Mouse (Mus musculus) limb, embryonic 12.5 days (tissue): ENCODE results near the gene Nos3. TPM values are rescaled to one million over a fixed set of nuclear protein-coding genes. Genes with fewer than 3 reads are reported as not detected.
A peak's percentile ranks its signal among the peaks of the same experiment; 100 is the strongest.

Experiments
- ATAC-seq: fragments of 200-750 bp; cut with Nextera tagmentation; 2 replicates; pipeline ENCODE4 v1.8.0; 2017; ENCODE audit warnings: low read depth, moderate TSS enrichment; ENCODE audit not compliant: insufficient number of reproducible peaks, insufficient read depth, low FRiP score, low TSS enrichment
- H3K27ac ChIP-seq: fragments of 300-500 bp; sonication (generic); 2 replicates; pipeline ENCODE4 v1.5.1; 2016; ENCODE audit warnings: mild to moderate bottlenecking, moderate library complexity
- H3K27me3 ChIP-seq: fragments of 300-500 bp; sonication (generic); 2 replicates; pipeline ENCODE4 v1.6.1; 2016; ENCODE audit warnings: mild to moderate bottlenecking, moderate library complexity
- H3K36me3 ChIP-seq: fragments of 300-500 bp; sonication (generic); 2 replicates; pipeline ENCODE4 v1.6.1; 2016; ENCODE audit warnings: mild to moderate bottlenecking, moderate library complexity
- H3K4me1 ChIP-seq: fragments of 300-500 bp; sonication (generic); replicated peaks from 2 replicates; pipeline ENCODE4 v1.6.1; 2016
- H3K4me2 ChIP-seq: fragments of 300-500 bp; sonication (generic); 2 replicates; pipeline ENCODE4 v1.6.1; 2016; ENCODE audit warnings: mild to moderate bottlenecking, moderate library complexity
- H3K4me3 ChIP-seq: fragments of 300-500 bp; sonication (generic); replicated peaks from 2 replicates; pipeline ENCODE4 v1.5.1; 2016; ENCODE audit warnings: mild to moderate bottlenecking
- H3K9ac ChIP-seq: fragments of 300-500 bp; sonication (generic); replicated peaks from 2 replicates; pipeline ENCODE4 v1.6.1; 2016; ENCODE audit warnings: mild to moderate bottlenecking, moderate library complexity
- H3K9me3 ChIP-seq: fragments of 300-500 bp; sonication (generic); 2 replicates; pipeline ENCODE4 v1.6.1; 2016; ENCODE audit warnings: mild to moderate bottlenecking, moderate library complexity
- WGBS: fragments of 180-500 bp; shearing (Covaris S2); methylation state at CpG from one replicate; pipeline ENCODE4 v1.1.7; 2016; 5-methylcytosine and 5-hydroxymethylcytosine counted together
- polyA plus RNA-seq: library from polyadenylated mRNA; unstranded; fragments of >200 nt; fragmentation: Nextera tagmentation; extraction: Ambion mirVana; gene quantifications from 2 replicates; pipeline ENCODE4 v1.2.1, GENCODE M21; 2016

The Nos3 gene
- polyA plus RNA-seq, 1 experiment from 2014 or later: 5.2 TPM

DNA sequence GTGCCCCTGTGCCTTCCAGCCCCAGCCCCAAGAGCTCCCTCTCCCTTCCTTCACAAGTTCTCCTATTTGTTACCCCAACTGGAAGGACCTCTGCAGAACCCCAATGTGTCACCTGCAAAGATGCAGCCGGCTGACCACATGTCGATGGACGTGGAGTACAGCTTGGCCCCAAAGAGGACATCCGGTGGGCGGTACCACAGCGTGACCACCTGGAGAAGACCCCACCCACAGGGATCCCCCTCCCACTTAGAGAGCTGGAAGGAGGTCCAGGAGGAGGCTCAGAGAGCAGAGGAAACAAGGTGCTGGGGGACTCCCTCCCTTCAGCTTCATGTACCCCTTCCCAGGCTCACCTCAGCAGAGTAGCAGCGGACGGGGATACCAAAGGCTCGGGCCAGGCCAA lies 55.8 kb downstream of the Nos3 start:
- H3K4me2 ChIP-seq: no peak overlapping the region
- H3K4me1 ChIP-seq: peaks cover 26% of the 10 kb centered on the region
- peaks cover 43% of the 10 kb centered on the region for H3K36me3 ChIP-seq
- 88% methylated on average over 9 of the region's 9 CpGs for whole genome bisulfite sequencing
- H3K27ac ChIP-seq: no peak overlapping the region
- no peaks in the 10 kb centered on the region for H3K9me3 ChIP-seq
- H3K27me3 ChIP-seq: no peaks in the 10 kb centered on the region
- no peak overlapping the region for H3K9ac ChIP-seq
- no peak for ATAC-seq
- H3K4me3 ChIP-seq: no peak overlapping the region

DNA sequence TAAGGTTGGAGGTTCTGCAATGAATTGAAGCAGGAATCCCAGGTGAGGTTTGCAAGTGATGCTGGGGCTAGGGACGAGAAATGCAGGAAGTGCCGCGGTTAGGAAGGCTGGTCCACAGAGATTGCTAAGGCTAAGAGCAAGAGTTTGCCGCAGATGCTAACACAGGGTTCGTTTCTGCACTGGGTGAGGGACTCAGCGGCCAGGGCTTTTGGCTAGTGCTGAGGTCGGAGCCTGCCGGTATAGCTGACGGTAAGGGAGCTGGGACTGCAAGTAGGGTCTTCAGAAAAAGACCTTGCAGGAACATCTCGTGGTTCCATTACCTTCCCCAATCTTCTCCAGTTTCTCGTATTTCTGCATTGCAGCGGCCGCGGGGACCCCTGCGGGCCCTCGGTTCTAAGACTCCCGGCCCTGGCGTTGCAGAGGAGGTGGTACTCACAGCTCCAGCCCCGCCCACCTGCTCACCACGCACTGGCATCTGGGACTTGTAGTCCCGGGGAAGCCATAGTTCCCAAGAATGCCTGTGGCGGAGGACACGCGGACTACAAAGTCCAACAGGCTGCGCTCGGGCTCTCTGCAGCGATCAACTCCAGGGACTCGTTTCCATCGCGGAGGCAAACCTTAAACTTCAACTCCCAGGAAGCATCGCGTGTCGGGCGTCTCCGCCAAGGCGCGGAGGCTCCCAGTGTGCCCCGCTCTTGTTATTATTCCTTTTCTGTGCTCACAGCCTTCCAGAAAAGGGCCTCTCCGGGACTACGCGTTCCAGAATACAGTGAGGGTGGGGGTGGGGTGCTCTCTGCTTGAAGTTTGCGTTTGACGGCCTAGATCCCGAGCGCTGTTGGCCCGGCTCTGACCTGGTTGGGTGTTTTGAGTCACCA lies 58.8 kb downstream of the Nos3 start, which contains the start of the genes Cdk5 and Slc4a2:
Gene Cdk5 (minus strand): TSS at position 402 of the 875 bp plus-strand sequence.
Gene Slc4a2 (plus strand): TSS at position 709 of the 875 bp plus-strand sequence.
- H3K9me3 ChIP-seq: no peaks in the 10 kb centered on the region
- no peaks in the 10 kb centered on the region for H3K27me3 ChIP-seq
- peak within 1 kb of the TSS; percentile 59 for H3K4me3 ChIP-seq
- H3K9ac ChIP-seq: peak within 1 kb of the TSS; percentile 73
- ATAC-seq: peak; percentile 91
- peaks cover 47% of the 10 kb centered on the region for H3K4me1 ChIP-seq
- H3K27ac ChIP-seq: peak within 1 kb of the TSS; percentile 94
- peaks cover 32% of the 10 kb centered on the region for H3K36me3 ChIP-seq
- WGBS: under 1% methylated on average over 46 of the region's 46 CpGs
- peak within 1 kb of the TSS; percentile 81 for H3K4me2 ChIP-seq

DNA sequence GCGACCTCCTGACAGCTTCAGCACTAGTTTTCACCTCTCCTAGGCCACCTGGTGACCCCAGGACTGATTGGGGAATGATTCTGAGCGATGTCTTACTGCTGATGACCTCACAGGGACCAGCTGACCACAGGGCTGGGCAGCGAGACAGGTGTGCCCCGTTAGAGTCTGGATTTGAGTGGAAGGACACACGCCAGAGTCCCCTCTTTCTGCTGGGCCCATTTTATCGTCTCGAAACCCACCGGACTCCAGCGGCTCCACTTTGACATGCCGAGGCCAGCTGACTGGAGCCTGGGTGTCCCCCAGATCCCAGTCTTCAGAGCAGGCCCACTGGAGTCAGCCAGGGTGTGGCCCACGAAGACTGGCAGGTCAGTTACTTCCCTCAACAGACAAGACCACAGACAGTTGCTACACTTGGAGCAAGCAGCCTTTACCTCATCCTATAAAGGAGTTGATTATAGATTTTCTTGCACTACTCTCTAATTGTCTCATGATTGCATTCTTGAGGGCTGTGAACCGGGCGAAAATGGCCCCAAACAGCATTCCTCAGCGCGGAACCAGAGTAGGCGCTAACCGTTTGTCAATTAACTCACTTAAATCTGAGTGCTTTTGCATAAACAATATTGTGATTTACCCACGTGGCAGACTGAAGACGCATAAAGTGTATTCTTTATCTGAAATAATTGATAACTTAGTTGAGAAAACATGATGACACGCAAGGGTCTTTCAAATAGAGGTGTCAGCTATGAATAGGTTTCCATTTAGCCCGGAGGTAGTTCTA lies 59.6 kb downstream of the Nos3 start:
- ATAC-seq: peak; percentile 3; the same call in 1 of the 2 replicates
- Histone ChIP-seq H3K4me1 (peaks cover 55% of the 10 kb centered on the region), H3K27me3 (no peaks in the 10 kb centered on the region), H3K9me3 (no peaks in the 10 kb centered on the region), H3K9ac (peak overlapping the region; percentile 67), H3K27ac (peak overlapping the region; percentile 94), H3K4me2 (peak overlapping the region; percentile 81), H3K36me3 (peaks cover 24% of the 10 kb centered on the region), H3K4me3 (peak overlapping the region; percentile 59)
- 15% methylated on average over 21 of the region's 21 CpGs for WGBS

DNA sequence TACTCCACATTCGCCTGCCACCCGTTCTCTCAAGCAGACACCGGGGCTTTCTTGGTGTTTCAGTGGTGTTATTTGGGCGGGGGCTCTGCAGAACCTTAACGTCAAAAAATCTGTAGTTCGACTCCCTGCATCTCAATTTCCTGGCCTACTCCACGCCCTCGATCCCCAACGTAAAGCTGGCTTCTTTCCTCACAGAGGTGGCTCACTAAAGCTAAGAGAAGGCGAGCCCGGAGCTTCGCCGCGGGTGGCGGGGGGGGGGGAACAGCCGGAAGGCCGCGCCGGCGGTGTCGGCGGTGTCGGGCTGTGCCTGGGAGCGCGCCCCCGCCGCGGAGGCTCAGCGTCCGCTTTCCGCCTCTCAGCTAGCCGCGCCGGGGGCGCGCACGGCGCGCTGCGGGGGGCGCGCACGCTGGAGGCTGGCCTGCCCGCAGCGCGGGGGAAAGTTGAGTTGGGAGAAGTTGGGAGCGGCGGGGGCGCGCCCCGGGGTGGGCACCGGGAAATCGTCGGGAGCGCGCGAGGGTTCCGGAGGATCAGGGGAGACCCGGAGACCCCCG lies 60.3 kb downstream of the Nos3 start:
- no peak for ATAC-seq
- Histone ChIP-seq H3K27ac (peak overlapping the region; percentile 94), H3K4me3 (peak overlapping the region; percentile 59), H3K4me2 (peak overlapping the region; percentile 81), H3K4me1 (peaks cover 55% of the 10 kb centered on the region), H3K9me3 (no peaks in the 10 kb centered on the region), H3K36me3 (peaks cover 24% of the 10 kb centered on the region), H3K27me3 (no peaks in the 10 kb centered on the region), H3K9ac (peak overlapping the region; percentile 67)
- WGBS: under 1% methylated on average over 60 of the region's 60 CpGs

DNA sequence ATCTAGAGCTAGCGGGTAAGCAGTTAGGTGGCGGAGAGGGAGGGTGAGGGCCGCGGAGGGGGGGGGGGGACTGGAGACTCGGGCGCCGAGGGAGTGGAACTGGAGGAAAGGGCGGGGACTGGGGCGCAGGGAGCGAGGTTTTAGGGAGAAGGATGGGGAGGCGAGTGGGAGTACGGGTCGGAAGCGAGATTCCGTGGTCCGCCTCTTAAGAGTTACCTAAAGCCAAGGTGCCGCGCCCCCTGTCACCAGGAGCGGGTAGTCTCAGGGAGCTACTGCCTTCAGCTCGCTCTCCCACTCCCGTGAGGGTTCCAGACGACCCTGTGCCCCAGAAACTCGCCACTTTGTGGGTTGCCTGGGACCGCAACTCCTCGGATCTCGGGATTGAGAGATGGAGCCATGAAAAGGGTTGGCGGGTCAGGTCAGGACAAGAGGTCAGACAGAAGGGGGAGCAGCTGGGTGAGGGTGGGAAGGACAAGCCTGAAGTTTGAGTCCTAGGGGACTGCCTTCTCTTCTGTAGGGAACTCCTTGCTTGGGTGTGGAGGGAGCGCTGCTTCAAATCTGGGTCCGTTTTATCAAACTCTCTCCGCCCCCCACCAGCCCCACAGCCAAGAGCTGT lies 60.9 kb downstream of the Nos3 start:
- H3K27ac ChIP-seq: peak overlapping the region; percentile 94
- peak overlapping the region; percentile 81 for H3K4me2 ChIP-seq
- ATAC-seq: no peak
- peaks cover 24% of the 10 kb centered on the region for H3K36me3 ChIP-seq
- H3K27me3 ChIP-seq: no peaks in the 10 kb centered on the region
- H3K9ac ChIP-seq: peak overlapping the region; percentile 67
- H3K4me3 ChIP-seq: peak overlapping the region; percentile 59
- H3K4me1 ChIP-seq: peaks cover 55% of the 10 kb centered on the region
- no peaks in the 10 kb centered on the region for H3K9me3 ChIP-seq
- WGBS: under 1% methylated on average over 27 of the region's 30 CpGs

DNA sequence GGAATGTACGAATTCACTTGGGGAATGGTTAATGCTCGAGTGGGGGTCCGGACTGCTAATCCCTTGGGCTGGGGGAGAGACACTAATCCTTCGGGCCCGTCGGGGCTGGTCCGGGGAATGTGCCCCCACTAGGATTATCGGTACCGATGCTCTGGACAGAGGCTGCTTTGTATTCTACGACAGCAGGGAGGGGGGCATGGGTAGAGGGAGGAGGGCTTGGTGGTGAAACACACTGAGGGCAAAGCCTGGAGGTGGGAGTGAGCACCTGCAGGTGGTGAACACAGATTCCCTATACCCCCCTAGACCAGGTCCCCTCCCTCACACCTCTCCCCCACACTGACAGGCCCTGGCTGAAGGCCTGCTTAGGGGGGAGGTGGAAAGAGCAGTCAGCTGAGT lies 61.4 kb downstream of the Nos3 start:
- 0% methylated on average over 10 of the region's 10 CpGs for WGBS

DNA sequence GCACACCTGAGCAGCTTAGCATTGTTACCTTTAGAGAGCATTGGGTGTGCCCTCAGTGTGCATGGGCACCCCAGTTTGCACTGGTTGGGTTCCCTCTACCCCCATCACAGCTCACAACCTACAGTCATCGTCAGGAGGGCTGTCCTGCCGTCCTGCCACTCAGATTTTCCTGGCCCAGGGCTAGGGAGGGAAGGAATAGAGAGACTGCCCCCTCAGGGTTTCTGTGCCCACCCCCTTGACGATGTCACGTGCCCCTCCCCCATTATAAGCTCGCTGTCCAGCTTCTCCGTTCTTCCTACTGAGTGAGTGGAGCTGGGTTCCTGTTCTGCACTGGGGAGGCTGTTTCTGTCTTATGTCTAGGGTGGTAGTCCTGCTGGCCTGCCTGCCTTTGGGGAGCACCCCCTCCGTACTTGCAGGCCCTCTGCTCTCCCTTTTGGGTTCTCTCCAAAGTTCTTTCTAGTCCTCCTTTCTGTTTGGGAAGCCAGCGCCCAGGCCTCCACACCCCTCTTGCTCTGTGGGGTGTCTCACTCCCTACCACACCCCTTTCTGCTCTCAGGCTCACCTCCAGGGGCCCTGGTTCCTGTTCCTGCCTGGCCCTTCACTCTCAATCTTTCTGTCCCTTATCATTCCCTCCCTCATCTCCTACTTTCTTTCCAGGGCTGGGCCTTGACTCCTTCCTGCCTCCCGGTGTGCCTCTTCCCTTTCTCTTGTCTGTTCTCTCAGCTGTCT lies 62.1 kb downstream of the Nos3 start:
- 8% methylated on average over 9 of the region's 9 CpGs for WGBS
- no peaks in the 10 kb centered on the region for H3K27me3 ChIP-seq
- peaks cover 55% of the 10 kb centered on the region for H3K4me1 ChIP-seq
- H3K9me3 ChIP-seq: no peaks in the 10 kb centered on the region
- 0 out of 2 replicates have a peak, but pooled peaks have one; percentile 1 for ATAC-seq
- H3K27ac ChIP-seq: peak overlapping the region; percentile 94
- H3K4me2 ChIP-seq: peak overlapping the region; percentile 81
- H3K9ac ChIP-seq: peak overlapping the region; percentile 67; the same call in 1 of the 2 replicates
- peak overlapping the region; percentile 59 for H3K4me3 ChIP-seq
- peaks cover 26% of the 10 kb centered on the region for H3K36me3 ChIP-seq

More for the DNA sequence above, 61.4 kb downstream of the Nos3 start:
- peak overlapping the region; percentile 67 for H3K9ac ChIP-seq
- peak; percentile 3; the same call in 1 of the 2 replicates for ATAC-seq
- peak overlapping the region; percentile 94 for H3K27ac ChIP-seq
- H3K4me3 ChIP-seq: peak overlapping the region; percentile 59
- H3K4me1 ChIP-seq: peaks cover 55% of the 10 kb centered on the region
- H3K36me3 ChIP-seq: peaks cover 24% of the 10 kb centered on the region
- H3K27me3 ChIP-seq: no peaks in the 10 kb centered on the region
- H3K4me2 ChIP-seq: peak overlapping the region; percentile 81
- no peaks in the 10 kb centered on the region for H3K9me3 ChIP-seq

DNA sequence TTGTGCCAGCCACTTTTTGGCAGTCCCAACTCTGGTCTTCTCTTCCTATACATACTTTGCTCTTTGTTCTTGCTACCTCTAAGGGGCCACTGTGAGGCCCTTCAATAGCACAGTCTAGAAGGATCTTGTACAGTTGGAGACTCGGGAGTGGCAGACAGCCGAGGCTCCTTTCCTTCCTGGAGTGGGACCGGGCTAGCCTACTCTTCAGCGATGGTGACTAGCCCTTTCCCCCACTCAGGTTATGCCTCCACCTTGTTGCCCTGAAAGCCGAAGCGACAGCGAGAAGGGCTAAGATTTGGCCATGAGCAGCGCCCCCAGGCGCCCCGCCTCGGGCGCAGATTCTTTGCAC lies 62.6 kb downstream of the Nos3 start:
- Histone ChIP-seq H3K36me3 (peaks cover 31% of the 10 kb centered on the region), H3K27ac (peak overlapping the region; percentile 94; the same call in 1 of the 2 replicates), H3K9ac (peak overlapping the region; percentile 42), H3K4me2 (peak overlapping the region; percentile 81), H3K4me3 (peak overlapping the region; percentile 59), H3K27me3 (no peaks in the 10 kb centered on the region), H3K9me3 (no peaks in the 10 kb centered on the region), H3K4me1 (peaks cover 52% of the 10 kb centered on the region)
- 10% methylated on average over 12 of the region's 12 CpGs for WGBS
- ATAC-seq: no peak

DNA sequence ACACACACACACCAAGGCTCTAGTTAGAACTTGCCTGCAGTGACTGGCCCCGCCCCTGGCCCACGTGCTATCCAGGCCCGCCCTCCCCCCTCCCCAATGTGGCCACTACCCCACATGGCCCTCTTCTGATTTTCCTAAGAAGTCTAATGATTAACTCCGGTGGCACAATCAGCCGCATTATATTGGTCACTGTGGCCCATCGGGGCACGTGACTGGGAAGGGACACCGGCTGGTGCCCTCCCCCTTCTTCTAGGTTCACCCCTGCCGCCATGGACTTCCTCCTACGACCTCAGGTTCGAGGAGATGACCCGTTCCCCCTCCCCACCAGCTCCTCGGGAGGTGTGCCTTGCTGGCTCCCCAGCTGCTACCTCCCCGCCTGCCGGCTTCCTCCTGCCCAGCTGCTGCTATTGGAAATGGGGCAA lies 63.4 kb downstream of the Nos3 start:
- Histone ChIP-seq H3K4me1 (peaks cover 45% of the 10 kb centered on the region), H3K4me3 (peak overlapping the region; percentile 59), H3K9me3 (no peaks in the 10 kb centered on the region), H3K27ac (peak overlapping the region; percentile 60; the same call in 1 of the 2 replicates), H3K36me3 (peaks cover 38% of the 10 kb centered on the region), H3K9ac (peak overlapping the region; percentile 44), H3K27me3 (no peaks in the 10 kb centered on the region), H3K4me2 (peak overlapping the region; percentile 81)
- no peak for ATAC-seq
- 2% methylated on average over 15 of the region's 15 CpGs for WGBS

DNA sequence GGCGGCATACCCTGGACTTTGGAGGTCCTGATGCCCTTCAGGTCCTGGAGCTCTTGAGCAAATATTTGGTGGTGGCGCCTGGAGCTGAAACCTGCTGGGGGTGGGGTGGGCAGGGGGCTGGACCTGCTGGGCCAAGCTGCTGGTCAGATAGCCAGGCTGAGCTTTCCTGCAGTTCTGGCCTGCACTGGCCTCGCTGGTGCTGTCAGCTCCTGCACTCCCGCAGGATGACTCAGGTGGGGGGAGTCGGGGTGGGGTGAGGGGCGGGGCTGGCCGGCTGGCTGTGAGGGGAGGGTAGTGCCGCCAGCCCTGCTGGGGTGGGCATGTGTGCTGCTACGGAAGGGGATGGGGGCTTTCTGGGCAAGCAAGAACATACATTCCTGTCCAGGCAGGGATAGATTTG lies 64.0 kb downstream of the Nos3 start:
- H3K36me3 ChIP-seq: peaks cover 44% of the 10 kb centered on the region
- H3K27ac ChIP-seq: peak overlapping the region; percentile 60; the same call in 1 of the 2 replicates
- 7% methylated on average over 8 of the region's 9 CpGs for WGBS
- H3K9me3 ChIP-seq: no peaks in the 10 kb centered on the region
- peak overlapping the region; percentile 59 for H3K4me3 ChIP-seq
- peak overlapping the region; percentile 81 for H3K4me2 ChIP-seq
- H3K9ac ChIP-seq: 0 out of 2 replicates have a peak overlapping the region, but pooled peaks have one; percentile 44
- no peaks in the 10 kb centered on the region for H3K27me3 ChIP-seq
- ATAC-seq: no peak
- H3K4me1 ChIP-seq: peaks cover 45% of the 10 kb centered on the region
